Mouse (Mus musculus): ENCODE measurements around the gene Supt6. TPM values are rescaled to one million over a fixed set of nuclear protein-coding genes. Genes with fewer than 3 reads are reported as not detected.

Gene Supt6
- polyA plus RNA-seq, 1 experiment from 2014 or later: 79.5 TPM

GRCm38 (mm10) chr11:78161968-78162367 lies 83.8 kb downstream of the Supt6 start:
- H3K27ac ChIP-seq: no peak overlapping the region
- H3K79me2 ChIP-seq (ENCODE audit: inconsistent target): no peaks in the 10 kb centered on the region
- H3K36me3 ChIP-seq (ENCODE audit: inconsistent target): no peaks in the 10 kb centered on the region
- WGBS (ENCODE audit: missing documents): 37% methylated on average over 4 of the region's 4 CpGs
- no peak overlapping the region for H3K4me3 ChIP-seq (ENCODE audit: inconsistent target)

DNA sequence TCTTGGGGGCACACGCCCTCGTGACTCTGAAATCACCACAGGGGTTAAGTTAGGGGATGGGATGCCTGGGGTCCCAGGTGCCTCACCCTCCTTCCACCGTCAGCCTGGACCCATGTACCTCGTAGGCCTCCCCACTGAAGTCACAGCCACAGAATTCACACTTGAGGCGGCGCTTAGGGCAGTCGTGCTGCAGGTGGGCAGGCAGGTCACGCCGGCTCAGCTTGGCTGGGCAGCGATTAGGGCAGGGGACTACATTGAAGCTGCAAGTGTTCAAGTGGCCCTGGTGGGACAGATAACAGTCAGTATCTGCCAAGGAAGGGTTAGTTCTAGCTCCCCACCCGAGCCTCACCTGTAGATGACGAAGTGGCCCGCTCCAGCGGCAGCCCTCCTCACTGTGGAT lies 84.6 kb downstream of the Supt6 start:
- Histone ChIP-seq H3K27ac (no peak overlapping the region), H3K79me2 (ENCODE audit: inconsistent target) (no peaks in the 10 kb centered on the region), H3K36me3 (ENCODE audit: inconsistent target) (no peaks in the 10 kb centered on the region), H3K4me3 (ENCODE audit: inconsistent target) (no peak overlapping the region)
- WGBS (ENCODE audit: missing documents): 97% methylated on average over 14 of the region's 14 CpGs

DNA sequence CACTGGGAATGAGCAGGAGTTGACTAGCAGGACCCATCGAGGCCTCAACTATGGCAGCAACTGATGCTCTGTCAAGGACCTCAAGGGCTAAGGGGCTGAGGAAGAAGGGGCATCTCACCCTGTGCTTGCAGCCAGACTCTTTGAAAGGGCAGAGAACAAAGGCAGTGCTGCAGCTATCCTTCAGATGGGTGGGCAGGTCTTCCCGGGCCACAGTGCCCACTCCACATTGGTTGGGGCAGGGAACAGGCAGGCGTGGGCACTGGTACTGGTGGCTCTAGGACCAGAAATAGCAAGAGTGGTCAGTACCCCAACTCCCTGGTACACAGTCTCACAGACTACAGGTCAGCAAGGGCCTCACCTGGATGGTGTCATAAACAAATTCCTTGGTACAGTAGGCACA lies 85.1 kb downstream of the Supt6 start:
- no peak overlapping the region for H3K27ac ChIP-seq
- 90% methylated on average over 3 of the region's 3 CpGs for WGBS (ENCODE audit: missing documents)
- no peak overlapping the region for H3K4me3 ChIP-seq (ENCODE audit: inconsistent target)
- no peaks in the 10 kb centered on the region for H3K36me3 ChIP-seq (ENCODE audit: inconsistent target)
- no peaks in the 10 kb centered on the region for H3K79me2 ChIP-seq (ENCODE audit: inconsistent target)

DNA sequence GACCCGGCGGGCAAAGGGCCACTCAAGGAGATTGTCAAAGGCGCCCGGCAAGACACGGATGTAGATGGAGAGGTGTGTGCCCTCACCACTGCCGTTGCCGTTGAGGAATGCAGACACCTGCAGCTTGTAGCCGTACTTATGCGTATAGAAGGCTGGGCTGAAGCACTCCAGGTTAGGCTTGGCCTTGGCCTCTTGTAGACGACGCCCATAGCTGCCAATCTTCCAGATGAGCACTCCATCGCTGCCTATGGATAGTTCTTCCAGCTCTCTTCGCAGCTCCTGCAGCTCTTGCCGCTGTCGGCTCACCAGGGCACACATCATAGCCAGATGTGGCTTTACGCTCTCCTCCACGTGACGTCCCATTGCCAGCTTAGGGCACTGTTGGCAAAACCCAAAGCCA lies 85.6 kb downstream of the Supt6 start:
- Histone ChIP-seq H3K79me2 (ENCODE audit: inconsistent target) (no peaks in the 10 kb centered on the region), H3K4me3 (ENCODE audit: inconsistent target) (no peak overlapping the region), H3K36me3 (ENCODE audit: inconsistent target) (peaks cover under 1% of the 10 kb centered on the region; the same call in 1 of the 2 replicates), H3K27ac (no peak overlapping the region)
- 94% methylated on average over 18 of the region's 18 CpGs for WGBS (ENCODE audit: missing documents)

GRCm38 (mm10) chr11:78159557-78159956 lies 86.2 kb downstream of the Supt6 start:
- no peak overlapping the region for H3K27ac ChIP-seq
- H3K79me2 ChIP-seq (ENCODE audit: inconsistent target): no peaks in the 10 kb centered on the region
- WGBS (ENCODE audit: missing documents): 96% methylated on average over 6 of the region's 7 CpGs
- H3K36me3 ChIP-seq (ENCODE audit: inconsistent target): peaks cover 6% of the 10 kb centered on the region; the same call in 1 of the 2 replicates
- no peak overlapping the region for H3K4me3 ChIP-seq (ENCODE audit: inconsistent target)

DNA sequence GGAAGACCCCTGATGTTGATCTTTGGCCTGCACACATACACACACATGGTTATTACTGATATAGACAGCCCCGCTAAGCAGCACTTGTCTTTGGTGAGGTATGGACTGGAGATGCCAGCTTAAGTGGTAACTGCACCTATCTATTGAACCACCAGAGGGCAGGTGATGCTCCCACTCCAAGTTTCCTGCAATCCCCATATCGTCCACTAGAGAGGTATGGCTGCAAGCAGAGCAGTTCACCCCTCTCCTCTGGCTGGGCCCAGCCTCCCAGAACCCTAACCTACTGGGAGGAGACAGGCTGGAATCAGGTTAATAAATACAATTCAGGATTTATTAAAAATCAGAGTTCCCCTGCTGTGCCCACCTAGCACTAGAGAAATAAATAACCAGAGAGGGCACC lies 86.7 kb downstream of the Supt6 start:
- WGBS (ENCODE audit: missing documents): 46% methylated on average over 2 of the region's 2 CpGs
- Histone ChIP-seq H3K79me2 (ENCODE audit: inconsistent target) (no peaks in the 10 kb centered on the region), H3K4me3 (ENCODE audit: inconsistent target) (no peak overlapping the region), H3K27ac (no peak overlapping the region), H3K36me3 (ENCODE audit: inconsistent target) (peaks cover 11% of the 10 kb centered on the region; the same call in 1 of the 2 replicates)

Other genes starting within 250 kb of the Supt6 start
- 0.70 to 7.4 TPM (median 1.6 TPM) in 3 replicates for gene Dhrs13, start 213.7 kb downstream of the Supt6 start, polyA plus RNA-seq (2018)
- 38.5 to 68.4 TPM (median 40.1 TPM) in 3 replicates for gene Flot2, start 208.1 kb downstream of the Supt6 start, polyA plus RNA-seq (2018)
- 8.4 to 13.2 TPM (median 12.4 TPM) in 3 replicates for gene Eral1, start 165.6 kb downstream of the Supt6 start, polyA plus RNA-seq (2018)
- 10.7 to 14.6 TPM (median 14.0 TPM) in 3 replicates for gene Fam222b, start 151.3 kb downstream of the Supt6 start, polyA plus RNA-seq (2018)
- 0.32 to 0.47 TPM (median 0.40 TPM) in 3 replicates for gene Traf4, start 80.4 kb downstream of the Supt6 start, polyA plus RNA-seq (2018)
- gene Nek8, start 69.3 kb downstream of the Supt6 start, polyA plus RNA-seq (2018): 0.89 to 2.2 TPM (median 1.7 TPM) in 3 replicates
- gene Tlcd1, start 69.3 kb downstream of the Supt6 start, polyA plus RNA-seq (2018): 0.76 to 1.4 TPM (median 1.1 TPM) in 3 replicates
- gene Rpl23a, start 62.4 kb downstream of the Supt6 start, polyA plus RNA-seq (2018): 1,342 to 2,240 TPM (median 1,907 TPM) in 3 replicates
- gene Rab34, start 57.6 kb downstream of the Supt6 start, polyA plus RNA-seq (2018): 8.9 to 23.0 TPM (median 16.1 TPM) in 3 replicates
- 0.16 to 0.43 TPM in 2 of 3 replicates, not detected in the other for gene Proca1, start 52.6 kb downstream of the Supt6 start, polyA plus RNA-seq (2018)
- gene Sdf2, start 241 bp downstream of the Supt6 start, polyA plus RNA-seq (2018): 54.6 to 89.4 TPM (median 68.8 TPM) in 3 replicates
- 144 to 210 TPM (median 148 TPM) in 3 replicates for gene 2610507B11Rik, start 15.8 kb upstream of the Supt6 start, polyA plus RNA-seq (2018)
- 0.32 to 1.4 TPM (median 0.54 TPM) in 3 replicates for gene BC030499, start 44.9 kb upstream of the Supt6 start, polyA plus RNA-seq (2018)
- gene Spag5, start 55.5 kb upstream of the Supt6 start, polyA plus RNA-seq (2018): 0.66 to 3.3 TPM (median 2.6 TPM) in 3 replicates
- 6.8 to 30.2 TPM (median 7.3 TPM) in 3 replicates for gene Aldoc, start 77.0 kb upstream of the Supt6 start, polyA plus RNA-seq (2018)
- 66.8 to 71.6 TPM (median 67.7 TPM) in 3 replicates for gene Pigs, start 82.4 kb upstream of the Supt6 start, polyA plus RNA-seq (2018)
- gene Unc119, start 97.5 kb upstream of the Supt6 start, polyA plus RNA-seq (2018): 21.6 to 57.5 TPM (median 31.3 TPM) in 3 replicates
- gene Foxn1, start 140.6 kb upstream of the Supt6 start, polyA plus RNA-seq (2018): not detected in 3 replicates
- 0.20 to 0.62 TPM (median 0.36 TPM) in 3 replicates for gene Slc13a2, start 176.2 kb upstream of the Supt6 start, polyA plus RNA-seq (2018)
- gene Slc46a1, start 219.7 kb upstream of the Supt6 start, polyA plus RNA-seq (2018): 5.8 to 11.1 TPM (median 6.3 TPM) in 3 replicates